Mouse (Mus musculus) gastrocnemius, postnatal 14 days (tissue): ENCODE data around the gene Tjp2. TPM values are rescaled to one million over a fixed set of nuclear protein-coding genes. Genes with fewer than 3 reads are reported as not detected.
"Not testable (repeated sequence)": the region's sequence is repeated elsewhere in the genome, so short reads cannot be mapped to it uniquely, and the experiment has no call there.

Experiments used
- DNase-seq: peaks from one replicate; pipeline ENCODE4 v3.0.0; 2021; ENCODE audit warnings: mixed read lengths
- intact Hi-C: fragments of 180-260 bp; cut with DNase I; formaldehyde crosslinking; loops from one replicate; pipeline ENCODE4 v1.15.1; 2025; ENCODE audit warnings: low total_unique reads
- total RNA-seq, 2 experiments: library from RNA; stranded (reverse); gene quantifications; 2 replicates each; pipeline ENCODE4 v1.2.3; 2021

Tjp2 gene
- total RNA-seq, 2 experiments from 2014 or later: 7.0 to 8.8 TPM

GRCm38 (mm10) chr19:24194216-24194615 lies 30.6 kb downstream of the Tjp2 start:
- intact Hi-C loops: no loop called here
- no peak for DNase-seq

- intact Hi-C loops: no loop called here
- no peak for DNase-seq
These were observed 31.9 kb downstream of the Tjp2 start for GRCm38 (mm10) chr19:24192946-24193345.

GRCm38 (mm10) chr19:24187791-24188190 lies 37.0 kb downstream of the Tjp2 start:
- no peak for DNase-seq
- intact Hi-C loops: no loop called here

- intact Hi-C loops, DNase-seq: not testable (repeated sequence)
These were observed 37.5 kb downstream of the Tjp2 start for GRCm38 (mm10) chr19:24187358-24187757.

GRCm38 (mm10) chr19:24183680-24184235 lies 41.1 kb downstream of the Tjp2 start:
- intact Hi-C loops: no loop called here
- no peak for DNase-seq

GRCm38 (mm10) chr19:24180415-24180814 lies 44.4 kb downstream of the Tjp2 start:
- intact Hi-C loops: no loop called here
- no peak for DNase-seq

- intact Hi-C loops: no loop called here
- no peak for DNase-seq
These were observed 46.7 kb downstream of the Tjp2 start for GRCm38 (mm10) chr19:24178086-24178485.

GRCm38 (mm10) chr19:24176692-24177091 lies 48.1 kb downstream of the Tjp2 start:
- no peak for DNase-seq
- intact Hi-C loops: no loop called here

- intact Hi-C loops: no loop called here
- no peak for DNase-seq
These were observed 49.9 kb downstream of the Tjp2 start for GRCm38 (mm10) chr19:24174896-24175295.

GRCm38 (mm10) chr19:24173608-24174523 lies 51.0 kb downstream of the Tjp2 start:
- intact Hi-C loops: no loop called here
- DNase-seq: peak; percentile 96

- intact Hi-C loops: no loop called here
- DNase-seq: no peak
These were observed 51.8 kb downstream of the Tjp2 start for GRCm38 (mm10) chr19:24173020-24173419.

GRCm38 (mm10) chr19:24168531-24168930 lies 56.3 kb downstream of the Tjp2 start:
- no peak for DNase-seq
- intact Hi-C loops: loop anchor here (10.0 kb wide), 1 partner anchor 46 kb away; no protein-coding TSS in a partner anchor

GRCm38 (mm10) chr19:24166516-24167091 lies 58.2 kb downstream of the Tjp2 start:
- intact Hi-C loops: loop anchor here (10.0 kb wide), 1 partner anchor 48 kb away; no protein-coding TSS in a partner anchor

GRCm38 (mm10) chr19:24163974-24164373 lies 60.9 kb downstream of the Tjp2 start:
- no peak for DNase-seq
- intact Hi-C loops: loop anchor here (10.0 kb wide), 1 partner anchor 51 kb away; no protein-coding TSS in a partner anchor

More at GRCm38 (mm10) chr19:24166516-24167091, 58.2 kb downstream of the Tjp2 start:
- peak; percentile 19 for DNase-seq

- intact Hi-C loops: loop anchor here (10.0 kb wide), 1 partner anchor 54 kb away; no protein-coding TSS in a partner anchor
- DNase-seq: no peak
These were observed 64.4 kb downstream of the Tjp2 start for GRCm38 (mm10) chr19:24160460-24160859.

GRCm38 (mm10) chr19:24159751-24160150 lies 65.1 kb downstream of the Tjp2 start:
- intact Hi-C loops: loop anchor here (5.0 to 10.0 kb wide), 2 partner anchors 55 to 118 kb away; no protein-coding TSS in a partner anchor
- no peak for DNase-seq

GRCm38 (mm10) chr19:24159334-24159733 lies 65.5 kb downstream of the Tjp2 start:
- no peak for DNase-seq
- intact Hi-C loops: loop anchor here (5.0 kb wide), 1 partner anchor 118 kb away; no protein-coding TSS in a partner anchor

- no peak for DNase-seq
- intact Hi-C loops: loop anchor here (5.0 kb wide), 1 partner anchor 121 kb away; no protein-coding TSS in a partner anchor
These were observed 68.8 kb downstream of the Tjp2 start for GRCm38 (mm10) chr19:24156067-24156455.

- no peak for DNase-seq
- intact Hi-C loops: loop anchor here (5.0 kb wide), 1 partner anchor 122 kb away; no protein-coding TSS in a partner anchor
These were observed 69.3 kb downstream of the Tjp2 start for GRCm38 (mm10) chr19:24155395-24156066.
